Mouse (Mus musculus) spleen, adult 2 months (tissue): ENCODE measurements at regions not wholly inside any gene's neighbourhood (a gene's known extent, or its start where the extent isn't known, plus 50 kb on each side); places are given as distances from the start of the nearest gene placed in this dataset.

ENCODE experiments used
- CTCF ChIP-seq: fragments of 200-500 bp; IDR thresholded peaks from 2 replicates; pipeline ENCODE4 v1.5.1; 2011; ENCODE audit warnings: mild to moderate bottlenecking, inconsistent platforms; ENCODE audit not compliant: insufficient read depth, insufficient read length, insufficient replicate concordance; ENCODE audit errors: extremely low read depth
- POLR2A ChIP-seq: fragments of 200-500 bp; IDR thresholded peaks from 2 replicates; pipeline ENCODE4 v1.6.1; 2011; ENCODE audit warnings: low read depth, low read length, inconsistent platforms

DNA sequence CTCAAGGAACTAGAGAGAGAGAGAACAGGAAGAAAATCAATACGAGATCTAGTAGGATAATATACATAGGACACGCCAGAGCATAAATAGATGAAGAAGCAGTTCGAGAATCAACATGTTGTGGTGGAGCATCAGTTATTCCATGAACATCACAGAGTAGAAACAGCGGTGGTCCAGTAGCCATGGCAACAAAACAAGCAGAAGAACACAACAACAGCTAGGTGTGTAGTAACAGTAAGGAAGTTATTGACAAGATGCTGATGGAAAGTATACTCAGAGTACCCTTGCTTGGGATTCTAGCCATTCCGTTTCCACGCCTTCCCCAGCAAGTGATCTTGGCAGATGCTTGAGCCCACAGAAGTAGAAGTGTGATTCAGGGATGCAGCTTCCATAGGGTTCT, 317.3 kb upstream of the Klf3 start:
- TF ChIP-seq CTCF, result no peak
- no peak for TF ChIP-seq POLR2A
